ENCODE assay signal across 10 mouse cellular contexts in the genomic region with DNA sequence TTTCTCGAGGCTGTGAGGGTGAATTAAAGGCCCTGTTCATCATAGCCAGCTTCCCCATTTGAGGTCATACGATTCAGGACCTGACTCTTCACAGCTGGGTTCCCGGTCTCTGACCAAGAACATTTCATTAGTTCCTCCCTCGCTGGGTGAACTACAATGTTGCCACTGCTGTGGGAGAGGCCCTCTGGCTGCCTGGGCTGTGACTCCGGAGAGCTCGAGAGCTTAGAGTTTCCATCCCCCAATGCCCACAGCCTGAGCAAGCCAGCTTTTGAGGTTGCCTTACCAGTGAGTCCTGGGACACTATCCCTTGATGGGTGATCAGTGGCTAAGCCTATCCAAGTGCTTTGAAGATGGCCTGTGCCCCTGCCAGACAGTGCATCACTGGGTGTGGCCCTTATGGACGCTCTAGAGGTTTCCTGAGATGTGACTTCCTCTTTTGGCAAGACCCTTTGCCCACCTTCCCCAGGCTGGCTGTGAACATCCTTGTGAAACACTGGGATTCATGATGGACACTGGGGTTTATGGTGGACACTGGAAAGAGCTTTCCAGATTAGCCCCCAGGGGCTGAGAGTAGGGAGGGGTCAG. TPM values are rescaled to one million over a fixed set of nuclear protein-coding genes. Genes with fewer than 3 reads are reported as not detected.
DNase-seq lines count a peak whose midpoint lies in the region; ATAC-seq and TF ChIP-seq lines count a peak whose summit lies in the region.
"Had no signal": no experiment of that assay in that cellular context is flagged by ENCODE, and none has a peak within 500 bp of the region (broad histone marks: within the 10 kb centered on the region; RNA-seq: fewer than 3 reads in every experiment).

No protein-coding gene starts in this region.

- no peak overlapping the region for H3K9ac ChIP-seq in heart, adult 2 months (ENCODE audit: low read depth, low read length)
- no peak overlapping the region; the same call in 1 of the 2 replicates for H3K9ac ChIP-seq in heart, embryonic 12.5 days
- H3K9ac ChIP-seq in limb, embryonic 13.5 days, result 0 out of 2 replicates have a peak overlapping the region, but pooled peaks have one; percentile 39
- no peak overlapping the region for H3K9ac ChIP-seq in midbrain, postnatal 0 days (replicated peaks; ENCODE audit: low read length, poor library complexity, severe bottlenecking)

- no peak overlapping the region for H3K4me3 ChIP-seq in heart, adult 2 months
- no peak overlapping the region for H3K4me3 ChIP-seq in heart, embryonic 12.5 days
- H3K4me3 ChIP-seq in bone marrow, adult 2 months (replicated peaks; ENCODE audit: control insufficient read depth, low read depth, low read length), result peak overlapping the region; percentile 8
- no peak overlapping the region for H3K4me3 ChIP-seq in limb, embryonic 13.5 days
- peak overlapping the region; percentile 78; the same call in 1 of the 2 replicates for H3K4me3 ChIP-seq in midbrain, postnatal 0 days (ENCODE audit: low read depth, low read length)

- peak; percentile 34 to 49 for DNase-seq in heart, adult 2 months
- DNase-seq in midbrain, postnatal 0 days (ENCODE audit: low spot score), result no peak
- DNase-seq in right cerebral cortex, adult 18-20 months, result no peak
- DNase-seq in layer of hippocampus, adult 11-12 months (ENCODE audit: low spot score), result no peak
- no peak for DNase-seq in left cerebral cortex, adult 9 months (ENCODE audit: low spot score in 2 of 2)
- DNase-seq: kidney, postnatal 25 days; thymus, adult 2 months had no signal

- H3K27ac ChIP-seq in heart, adult 2 months, result no peak overlapping the region
- no peak overlapping the region for H3K27ac ChIP-seq in heart, embryonic 12.5 days (ENCODE audit: poor library complexity, severe bottlenecking)
- peak overlapping the region; percentile 89 for H3K27ac ChIP-seq in bone marrow, adult 2 months (ENCODE audit: control insufficient read depth, insufficient read depth, low read depth, low read length, poor library complexity)
- H3K27ac ChIP-seq in limb, embryonic 13.5 days, result no peak overlapping the region
- H3K27ac ChIP-seq in midbrain, postnatal 0 days (ENCODE audit: low read depth, low read length), result no peak overlapping the region

- no peak for TF ChIP-seq CTCF in heart, adult 2 months (IDR thresholded peaks at IDR 0.05)
- TF ChIP-seq CTCF in bone marrow, adult 2 months (IDR thresholded peaks at IDR 0.05; ENCODE audit: control insufficient read depth, insufficient read depth, low read length), result no peak
- no peak for TF ChIP-seq CTCF in midbrain, postnatal 0 days (IDR thresholded peaks at IDR 0.05)

- no peaks in the 10 kb centered on the region for H3K4me1 ChIP-seq in heart, adult 2 months (ENCODE audit: control insufficient read depth, insufficient read depth, low read length)
- H3K4me1 ChIP-seq in heart, embryonic 12.5 days (replicated peaks), result peaks cover 24% of the 10 kb centered on the region
- H3K4me1 ChIP-seq in bone marrow, adult 2 months (ENCODE audit: control insufficient read depth, insufficient read depth, low read length), result peaks cover 4% of the 10 kb centered on the region
- H3K4me1 ChIP-seq in limb, embryonic 13.5 days, result peaks cover 25% of the 10 kb centered on the region
- peaks cover 6% of the 10 kb centered on the region; the same call in 1 of the 2 replicates for H3K4me1 ChIP-seq in midbrain, postnatal 0 days (ENCODE audit: insufficient read depth, low read length)

- no peaks in the 10 kb centered on the region for H3K27me3 ChIP-seq in heart, adult 2 months (ENCODE audit: control insufficient read depth, insufficient read depth, low read length)
- no peaks in the 10 kb centered on the region for H3K27me3 ChIP-seq in heart, embryonic 12.5 days (replicated peaks)
- no peaks in the 10 kb centered on the region for H3K27me3 ChIP-seq in limb, embryonic 13.5 days
- H3K27me3 ChIP-seq in midbrain, postnatal 0 days (ENCODE audit: insufficient read depth, low read length), result no peaks in the 10 kb centered on the region

- intact Hi-C loops in heart, adult 2 months (cut with DNase I), result no loop called here

- no peaks in the 10 kb centered on the region; the same call in none of the 2 replicates for H3K79me2 ChIP-seq in heart, adult 2 months (replicated peaks; ENCODE audit: control insufficient read depth, insufficient read depth, low read length)

- no peak overlapping the region for H3K4me2 ChIP-seq in heart, embryonic 12.5 days
- 0 out of 2 replicates have a peak overlapping the region, but pooled peaks have one; percentile 89 for H3K4me2 ChIP-seq in limb, embryonic 13.5 days (replicated peaks)
- H3K4me2 ChIP-seq in midbrain, postnatal 0 days (ENCODE audit: low read depth, low read length, poor library complexity, severe bottlenecking), result peak overlapping the region; percentile 87

- no peak for ATAC-seq in heart, embryonic 12.5 days (ENCODE audit: insufficient number of reproducible peaks, low FRiP score)
- ATAC-seq in limb, embryonic 13.5 days (ENCODE audit: low FRiP score, low read depth), result no peak
- no peak for ATAC-seq in midbrain, postnatal 0 days (ENCODE audit: low FRiP score)

- H3K9me3 ChIP-seq in heart, embryonic 12.5 days (replicated peaks), result no peaks in the 10 kb centered on the region
- no peaks in the 10 kb centered on the region for H3K9me3 ChIP-seq in limb, embryonic 13.5 days
- H3K9me3 ChIP-seq in midbrain, postnatal 0 days (ENCODE audit: low read length), result no peaks in the 10 kb centered on the region

- TF ChIP-seq POLR2A in heart, adult 2 months (IDR thresholded peaks at IDR 0.05; ENCODE audit: insufficient read depth, low read depth, low read length), result no peak
- no peak for TF ChIP-seq POLR2A in bone marrow, adult 2 months (IDR thresholded peaks at IDR 0.05; ENCODE audit: borderline replicate concordance, control insufficient read depth, low read depth, low read length)

- H3K36me3 ChIP-seq in heart, adult 2 months (ENCODE audit: control insufficient read depth, insufficient read depth, low read length), result no peaks in the 10 kb centered on the region
- H3K36me3 ChIP-seq in heart, embryonic 12.5 days, result peaks cover 18% of the 10 kb centered on the region
- H3K36me3 ChIP-seq in limb, embryonic 13.5 days, result peaks cover 27% of the 10 kb centered on the region
- peaks cover 20% of the 10 kb centered on the region for H3K36me3 ChIP-seq in midbrain, postnatal 0 days (ENCODE audit: insufficient read depth, low read length)

- TF ChIP-seq EP300 in heart, adult 2 months (IDR thresholded peaks at IDR 0.05; ENCODE audit: insufficient read depth, low read depth, low read length), result no peak

- 67% methylated on average over 7 of the region's 7 CpGs for WGBS in heart, adult 2 months
- WGBS in heart, embryonic 12.5 days, result 69% methylated on average over 7 of the region's 7 CpGs
- 7% methylated on average over 7 of the region's 7 CpGs for WGBS in bone marrow, adult 2 months
- WGBS in limb, embryonic 13.5 days, result 60% methylated on average over 7 of the region's 7 CpGs
- 64% methylated on average over 7 of the region's 7 CpGs for WGBS in midbrain, postnatal 0 days

RNA-seq across cellular contexts. Expression of a gene that starts 2.1 kb away (rescaled TPM):
- total RNA-seq in heart, adult 2 months (2021), result 10 to 100 TPM; 15.1 to 17.7 TPM
- polyA plus RNA-seq in heart, adult 2 months (2012; rRNA removed), result 30.4 and 34.8 TPM in 2 replicates
- 33.1 and 35.6 TPM in 2 replicates for polyA plus RNA-seq in heart, embryonic 12.5 days (2016; fragmentation: Nextera tagmentation; extraction: Ambion mirVana)
- 28.4 and 46.7 TPM in 2 replicates for polyA plus RNA-seq in bone marrow, adult 2 months (2011; ENCODE audit: insufficient read depth, insufficient read length, low replicate concordance, missing spikeins)
- polyA plus RNA-seq in limb, embryonic 13.5 days (2015; fragmentation: Nextera tagmentation; extraction: Ambion mirVana), result 37.4 and 41.8 TPM in 2 replicates
- 379 and 419 TPM in 2 replicates for total RNA-seq in midbrain, postnatal 0 days (2014; rRNA removed)
- polyA plus RNA-seq in midbrain, postnatal 0 days (2015; fragmentation: Nextera tagmentation; extraction: Ambion mirVana), result 182 and 201 TPM in 2 replicates

RNA-seq across cellular contexts. Expression of a gene that starts 21.4 kb away (rescaled TPM):
- total RNA-seq in heart, adult 2 months (2021), result 1 to 10 TPM; 3.1 TPM
- polyA plus RNA-seq in heart, adult 2 months (2012; rRNA removed), result 12.2 and 17.6 TPM in 2 replicates
- polyA plus RNA-seq in heart, embryonic 12.5 days (2016; fragmentation: Nextera tagmentation; extraction: Ambion mirVana), result 245 and 246 TPM in 2 replicates
- polyA plus RNA-seq in bone marrow, adult 2 months (2011; ENCODE audit: insufficient read depth, insufficient read length, low replicate concordance, missing spikeins), result 1.9 and 4.0 TPM in 2 replicates
- polyA plus RNA-seq in limb, embryonic 13.5 days (2015; fragmentation: Nextera tagmentation; extraction: Ambion mirVana), result 757 and 803 TPM in 2 replicates
- 19.5 and 32.4 TPM in 2 replicates for total RNA-seq in midbrain, postnatal 0 days (2014; rRNA removed)
- polyA plus RNA-seq in midbrain, postnatal 0 days (2015; fragmentation: Nextera tagmentation; extraction: Ambion mirVana), result 103 and 104 TPM in 2 replicates

RNA-seq across cellular contexts. Expression of a gene that starts 27.8 kb away (rescaled TPM):
- total RNA-seq in heart, adult 2 months (2021), result 1,000 to 10,000 TPM; 1,126 to 1,344 TPM
- polyA plus RNA-seq in heart, adult 2 months (2012; rRNA removed), result 1,030 and 1,505 TPM in 2 replicates
- 746 and 756 TPM in 2 replicates for polyA plus RNA-seq in heart, embryonic 12.5 days (2016; fragmentation: Nextera tagmentation; extraction: Ambion mirVana)
- 33.6 and 65.3 TPM in 2 replicates for polyA plus RNA-seq in bone marrow, adult 2 months (2011; ENCODE audit: insufficient read depth, insufficient read length, low replicate concordance, missing spikeins)
- polyA plus RNA-seq in limb, embryonic 13.5 days (2015; fragmentation: Nextera tagmentation; extraction: Ambion mirVana), result 387 and 396 TPM in 2 replicates
- 194 and 243 TPM in 2 replicates for total RNA-seq in midbrain, postnatal 0 days (2014; rRNA removed)
- 529 and 575 TPM in 2 replicates for polyA plus RNA-seq in midbrain, postnatal 0 days (2015; fragmentation: Nextera tagmentation; extraction: Ambion mirVana)

Comparison
In these comparisons a context has a peak if more than half of its experiments do, and no peak if none do; other contexts are left out.
1. DNase-seq: peak in heart, adult 2 months (2 of 2); none in midbrain, postnatal 0 days (single experiment), right cerebral cortex, adult 18-20 months (single experiment), layer of hippocampus, adult 11-12 months (single experiment) and left cerebral cortex, adult 9 months (0 of 2).
2. H3K4me3 ChIP-seq: peak in bone marrow, adult 2 months (single experiment) and midbrain, postnatal 0 days (single experiment); none in heart, adult 2 months (single experiment), heart, embryonic 12.5 days (single experiment) and limb, embryonic 13.5 days (single experiment).